In genomic region chr11:75461743-75462252, GRCm38 (mm10) we compare ENCODE assay signal across 9 mouse cellular contexts. TPM values are rescaled to one million over a fixed set of nuclear protein-coding genes. Genes with fewer than 3 reads are reported as not detected.
DNase-seq lines count a peak whose midpoint lies in the region; ATAC-seq and TF ChIP-seq lines count a peak whose summit lies in the region.
"Had no signal": no experiment of that assay in that cellular context is flagged by ENCODE, and none has a peak within 500 bp of the region (broad histone marks: within the 10 kb centered on the region; RNA-seq: fewer than 3 reads in every experiment).

No protein-coding gene starts in this region.

- H3K27ac ChIP-seq in heart, embryonic 15.5 days = peak overlapping the region; percentile 94
- H3K27ac ChIP-seq in CH12.LX (ENCODE audit: insufficient read depth, low read depth) = peak overlapping the region; percentile 55
- no peak overlapping the region for H3K27ac ChIP-seq in forebrain, embryonic 11.5 days (ENCODE audit: low read depth, low read length)
- peak overlapping the region; percentile 99 for H3K27ac ChIP-seq in liver, embryonic 14.5 days

- H3K79me2 ChIP-seq in CH12.LX (replicated peaks; ENCODE audit: control insufficient read depth, extremely low read depth, insufficient read depth, poor library complexity, severe bottlenecking) = peaks cover 10% of the 10 kb centered on the region; the same call in 1 of the 2 replicates

- DNase-seq in heart, postnatal 36 days = no peak
- DNase-seq in CH12.LX (ENCODE audit: extremely low read depth) = no peak
- peak; percentile 73 for DNase-seq in forebrain, embryonic 11.5 days (ENCODE audit: low spot score)
- DNase-seq in liver, embryonic 14.5 days (ENCODE audit: low read depth in 3 of 3, low spot score in 3 of 3) = no peak
- DNase-seq in T-cell, adult 2 months (ENCODE audit: low spot score) = no peak
- DNase-seq in thymus, postnatal 14 days = no peak

- no peak for TF ChIP-seq CTCF in CH12.LX (conservative IDR thresholded peaks at IDR 0.05 in 1 of 2, IDR thresholded peaks at IDR 0.05 in 1 of 2; ENCODE audit: low read depth in 2 of 2, low read length in 2 of 2)
- no peak for TF ChIP-seq CTCF in liver, embryonic 14.5 days (IDR thresholded peaks at IDR 0.05; ENCODE audit: low read depth)

- H3K27me3 ChIP-seq in heart, embryonic 15.5 days = no peaks in the 10 kb centered on the region
- no peaks in the 10 kb centered on the region for H3K27me3 ChIP-seq in CH12.LX (replicated peaks)
- H3K27me3 ChIP-seq in forebrain, embryonic 11.5 days (ENCODE audit: control insufficient read depth, insufficient read depth, low read length) = no peaks in the 10 kb centered on the region
- H3K27me3 ChIP-seq in liver, embryonic 14.5 days (ENCODE audit: control insufficient read depth, insufficient read depth, low read length) = no peaks in the 10 kb centered on the region

- WGBS in heart, embryonic 15.5 days = under 1% methylated on average over 29 of the region's 30 CpGs
- WGBS in forebrain, embryonic 11.5 days = under 1% methylated on average over 27 of the region's 30 CpGs
- under 1% methylated on average over 30 of the region's 30 CpGs for WGBS in liver, embryonic 14.5 days (ENCODE audit: insufficient replicate concordance)

- in situ Hi-C loops in CH12.LX (cut with MboI; ENCODE audit: low pct_ligation_motif_present, low pct_unique_long_range_greater_than_20kb, low sequenced_read_pairs) = no loop called here

- peak overlapping the region; percentile 78 for H3K4me2 ChIP-seq in heart, embryonic 15.5 days
- peak overlapping the region; percentile 52 for H3K4me2 ChIP-seq in CH12.LX (ENCODE audit: insufficient read depth, low read depth, poor library complexity, severe bottlenecking)
- H3K4me2 ChIP-seq in forebrain, embryonic 11.5 days (ENCODE audit: low read depth, low read length, severe bottlenecking) = peak overlapping the region; percentile 91
- peak overlapping the region; percentile 97 for H3K4me2 ChIP-seq in liver, embryonic 14.5 days (ENCODE audit: low read depth)

- peak overlapping the region; percentile 81 for H3K9ac ChIP-seq in heart, embryonic 15.5 days
- peak overlapping the region; percentile 92 for H3K9ac ChIP-seq in CH12.LX (ENCODE audit: insufficient read depth, low read depth)
- H3K9ac ChIP-seq in forebrain, embryonic 11.5 days (ENCODE audit: low read length) = peak overlapping the region; percentile 51
- H3K9ac ChIP-seq in liver, embryonic 14.5 days (replicated peaks) = peak overlapping the region; percentile 80

- no peaks in the 10 kb centered on the region for H3K9me3 ChIP-seq in heart, embryonic 15.5 days (replicated peaks)
- peaks cover 12% of the 10 kb centered on the region for H3K9me3 ChIP-seq in CH12.LX (replicated peaks; ENCODE audit: low read length)
- H3K9me3 ChIP-seq in forebrain, embryonic 11.5 days (ENCODE audit: control insufficient read depth, low read length) = no peaks in the 10 kb centered on the region
- no peaks in the 10 kb centered on the region for H3K9me3 ChIP-seq in liver, embryonic 14.5 days (ENCODE audit: control insufficient read depth, low read length)

- intact Hi-C loops in heart, postnatal 36 days (cut with DNase I) = loop anchor here (2.0 to 5.0 kb wide), 3 partner anchors 25 to 191 kb away; partner anchors contain the start of genes Myo1c, Prpf8 and Rilp

- H3K4me1 ChIP-seq in heart, embryonic 15.5 days (replicated peaks) = peaks cover 36% of the 10 kb centered on the region
- H3K4me1 ChIP-seq in CH12.LX (ENCODE audit: control insufficient read depth in 1 of 2, insufficient read depth in 2 of 2) = peaks cover 26 to 67% of the 10 kb centered on the region in 2 experiments
- H3K4me1 ChIP-seq in forebrain, embryonic 11.5 days (replicated peaks; ENCODE audit: control insufficient read depth, insufficient read depth, low read length) = peaks cover 16% of the 10 kb centered on the region
- H3K4me1 ChIP-seq in liver, embryonic 14.5 days (replicated peaks; ENCODE audit: control insufficient read depth in 2 of 2, insufficient read depth in 2 of 2, low read length in 1 of 2) = peaks cover 39 to 47% of the 10 kb centered on the region in 2 experiments

- no peak for TF ChIP-seq POLR2A in CH12.LX (IDR thresholded peaks at IDR 0.05; ENCODE audit: low read depth, low read length)

- H3K4me3 ChIP-seq in heart, embryonic 15.5 days = peak overlapping the region; percentile 80
- peak overlapping the region; percentile 72 to 92 (median 83) for H3K4me3 ChIP-seq in CH12.LX (replicated peaks in 1 of 3; ENCODE audit: low read depth in 2 of 3, low read length in 2 of 3, poor library complexity in 1 of 3)
- H3K4me3 ChIP-seq in forebrain, embryonic 11.5 days (ENCODE audit: low read depth, low read length) = peak overlapping the region; percentile 60
- H3K4me3 ChIP-seq in liver, embryonic 14.5 days (ENCODE audit: insufficient read depth in 1 of 2, low read depth in 2 of 2, low read length in 2 of 2) = peak overlapping the region; percentile 86 to 92

- H3K36me3 ChIP-seq in heart, embryonic 15.5 days = peaks cover 21% of the 10 kb centered on the region
- peaks cover 20 to 27% of the 10 kb centered on the region in 2 experiments for H3K36me3 ChIP-seq in CH12.LX (replicated peaks in 1 of 2; ENCODE audit: control insufficient read depth in 1 of 2, insufficient read depth in 1 of 2, low read length in 1 of 2)
- H3K36me3 ChIP-seq in forebrain, embryonic 11.5 days (ENCODE audit: control insufficient read depth, insufficient read depth, low read length) = no peaks in the 10 kb centered on the region
- H3K36me3 ChIP-seq in liver, embryonic 14.5 days (replicated peaks; ENCODE audit: control insufficient read depth, insufficient read depth, low read depth) = peaks cover 25% of the 10 kb centered on the region

- no peak for TF ChIP-seq RAD21 in CH12.LX (IDR thresholded peaks at IDR 0.05; ENCODE audit: low read depth, low read length)

- dilution Hi-C loops in CH12.LX (cut with MboI; ENCODE audit: extremely low pct_ligation_motif_present, extremely low pct_unique_long_range_greater_than_20kb, low sequenced_read_pairs) = no loop called here

- peak; percentile 0; the same call in 1 of the 2 replicates for ATAC-seq in heart, embryonic 15.5 days (replicated peaks; ENCODE audit: insufficient number of reproducible peaks, insufficient read depth, low FRiP score, low read depth)
- ATAC-seq in forebrain, embryonic 11.5 days (replicated peaks; ENCODE audit: low FRiP score) = peak; percentile 13
- ATAC-seq in liver, embryonic 14.5 days (ENCODE audit: insufficient read depth) = no peak
- ATAC-seq in megakaryocyte progenitor cell, adult 5-6 weeks (replicated peaks; ENCODE audit: poor library complexity) = no peak

- TF ChIP-seq EP300 in CH12.LX (IDR thresholded peaks at IDR 0.05; ENCODE audit: low read length) = no peak
- TF ChIP-seq EP300 in liver, embryonic 14.5 days (IDR thresholded peaks at IDR 0.05; ENCODE audit: low read depth) = no peak

RNA-seq across cellular contexts. Expression of gene Tlcd2, which starts 0.3 kb away (rescaled TPM):
- polyA plus RNA-seq in heart, embryonic 15.5 days (2015; fragmentation: Nextera tagmentation; extraction: Ambion mirVana) = 7.9 and 13.4 TPM in 2 replicates
- total RNA-seq in heart, postnatal 36 days (2021) = 1 to 10 TPM; 5.4 to 7.1 TPM
- total RNA-seq in CH12.LX (2012; rRNA removed) (0.17 and 0.81 TPM in 2 replicates), CH12.LX (2014; rRNA removed) (not detected in 2 replicates)
- polyA plus RNA-seq in CH12.LX (2012; ENCODE audit: insufficient read length, low read depth) = 0.40 and 0.86 TPM in 2 replicates
- polyA plus RNA-seq in forebrain, embryonic 11.5 days (2014; fragmentation: Nextera tagmentation; extraction: Ambion mirVana) = 9.5 TPM in 2 replicates
- polyA plus RNA-seq in liver, embryonic 14.5 days (2012; rRNA removed) = 7.3 and 8.2 TPM in 2 replicates
- 11.9 and 13.0 TPM in 2 replicates for polyA plus RNA-seq in liver, embryonic 14.5 days (2014; fragmentation: Nextera tagmentation; extraction: Ambion mirVana)
- total RNA-seq in megakaryocyte progenitor cell, adult 5-6 weeks (2015) = 16.3 and 16.5 TPM in 2 replicates
- 17.9 and 28.3 TPM in 2 replicates for total RNA-seq in megakaryocyte progenitor cell, adult 5-6 weeks (2017)

RNA-seq across cellular contexts. Expression of gene Wdr81, which starts 7.3 kb away (rescaled TPM):
- polyA plus RNA-seq in heart, embryonic 15.5 days (2015; fragmentation: Nextera tagmentation; extraction: Ambion mirVana) = 3.1 and 4.5 TPM in 2 replicates
- 10 to 100 TPM in 1 of 2 experiments, 1 to 10 TPM in 1; 8.7 to 10.4 TPM for total RNA-seq in heart, postnatal 36 days (2021)
- total RNA-seq in CH12.LX (2012; rRNA removed) (14.3 and 16.3 TPM in 2 replicates), CH12.LX (2014; rRNA removed) (3.0 and 3.1 TPM in 2 replicates)
- polyA plus RNA-seq in CH12.LX (2012; ENCODE audit: insufficient read length, low read depth) = 12.7 and 13.7 TPM in 2 replicates
- polyA plus RNA-seq in forebrain, embryonic 11.5 days (2014; fragmentation: Nextera tagmentation; extraction: Ambion mirVana) = 6.3 and 6.5 TPM in 2 replicates
- polyA plus RNA-seq in liver, embryonic 14.5 days (2012; rRNA removed) = 15.3 and 16.4 TPM in 2 replicates
- polyA plus RNA-seq in liver, embryonic 14.5 days (2014; fragmentation: Nextera tagmentation; extraction: Ambion mirVana) = 14.6 and 15.8 TPM in 2 replicates
- 7.1 and 8.0 TPM in 2 replicates for total RNA-seq in megakaryocyte progenitor cell, adult 5-6 weeks (2015)
- total RNA-seq in megakaryocyte progenitor cell, adult 5-6 weeks (2017) = 5.7 and 8.0 TPM in 2 replicates

RNA-seq across cellular contexts. Expression of gene Serpinf2, which starts 22.4 kb away (rescaled TPM):
- 0.35 and 4.3 TPM in 2 replicates for polyA plus RNA-seq in heart, embryonic 15.5 days (2015; fragmentation: Nextera tagmentation; extraction: Ambion mirVana)
- total RNA-seq in heart, postnatal 36 days (2021) = not detected
- 0.08 TPM in 1 of 2 replicates, not detected in the other for total RNA-seq in CH12.LX (2012; rRNA removed)
- total RNA-seq in CH12.LX (2014; rRNA removed) = 0.11 TPM in 1 of 2 replicates, not detected in the other
- 0.26 TPM in 1 of 2 replicates, not detected in the other for polyA plus RNA-seq in CH12.LX (2012; ENCODE audit: insufficient read length, low read depth)
- not detected in 2 replicates for polyA plus RNA-seq in forebrain, embryonic 11.5 days (2014; fragmentation: Nextera tagmentation; extraction: Ambion mirVana)
- 474 and 506 TPM in 2 replicates for polyA plus RNA-seq in liver, embryonic 14.5 days (2012; rRNA removed)
- polyA plus RNA-seq in liver, embryonic 14.5 days (2014; fragmentation: Nextera tagmentation; extraction: Ambion mirVana) = 304 and 336 TPM in 2 replicates
- 0.20 TPM in 1 of 2 replicates, not detected in the other for total RNA-seq in megakaryocyte progenitor cell, adult 5-6 weeks (2015)
- not detected in 2 replicates for total RNA-seq in megakaryocyte progenitor cell, adult 5-6 weeks (2017)
- total RNA-seq: hematopoietic stem cell, adult 5-6 weeks had no signal

RNA-seq across cellular contexts. Expression of gene Prpf8, which starts 24.8 kb away (rescaled TPM):
- polyA plus RNA-seq in heart, embryonic 15.5 days (2015; fragmentation: Nextera tagmentation; extraction: Ambion mirVana) = 24.8 and 37.1 TPM in 2 replicates
- total RNA-seq in heart, postnatal 36 days (2021) = 10 to 100 TPM; 82.9 to 92.8 TPM
- total RNA-seq in CH12.LX (2012; rRNA removed) (246 and 255 TPM in 2 replicates), CH12.LX (2014; rRNA removed) (168 and 187 TPM in 2 replicates)
- polyA plus RNA-seq in CH12.LX (2012; ENCODE audit: insufficient read length, low read depth) = 298 and 345 TPM in 2 replicates
- 133 TPM in 2 replicates for polyA plus RNA-seq in forebrain, embryonic 11.5 days (2014; fragmentation: Nextera tagmentation; extraction: Ambion mirVana)
- 34.2 and 38.1 TPM in 2 replicates for polyA plus RNA-seq in liver, embryonic 14.5 days (2012; rRNA removed)
- 34.2 and 42.2 TPM in 2 replicates for polyA plus RNA-seq in liver, embryonic 14.5 days (2014; fragmentation: Nextera tagmentation; extraction: Ambion mirVana)
- 147 and 148 TPM in 2 replicates for total RNA-seq in megakaryocyte progenitor cell, adult 5-6 weeks (2015)
- total RNA-seq in megakaryocyte progenitor cell, adult 5-6 weeks (2017) = 93.5 and 107 TPM in 2 replicates

RNA-seq across cellular contexts. Expression of gene Serpinf1, which starts 39.3 kb away (rescaled TPM):
- 34.7 and 54.2 TPM in 2 replicates for polyA plus RNA-seq in heart, embryonic 15.5 days (2015; fragmentation: Nextera tagmentation; extraction: Ambion mirVana)
- total RNA-seq in heart, postnatal 36 days (2021) = 10 to 100 TPM; 25.4 to 26.1 TPM
- total RNA-seq in CH12.LX (2012; rRNA removed) = 26.0 and 30.3 TPM in 2 replicates
- 56.5 and 58.4 TPM in 2 replicates for total RNA-seq in CH12.LX (2014; rRNA removed)
- polyA plus RNA-seq in CH12.LX (2012; ENCODE audit: insufficient read length, low read depth) = 119 and 131 TPM in 2 replicates
- 53.6 and 69.3 TPM in 2 replicates for polyA plus RNA-seq in forebrain, embryonic 11.5 days (2014; fragmentation: Nextera tagmentation; extraction: Ambion mirVana)
- polyA plus RNA-seq in liver, embryonic 14.5 days (2012; rRNA removed) = 104 and 128 TPM in 2 replicates
- polyA plus RNA-seq in liver, embryonic 14.5 days (2014; fragmentation: Nextera tagmentation; extraction: Ambion mirVana) = 145 and 166 TPM in 2 replicates
- 99.9 and 117 TPM in 2 replicates for total RNA-seq in megakaryocyte progenitor cell, adult 5-6 weeks (2015)
- 70.7 and 92.3 TPM in 2 replicates for total RNA-seq in megakaryocyte progenitor cell, adult 5-6 weeks (2017)

Comparison
In these comparisons a context has a peak if more than half of its experiments do, and no peak if none do; other contexts are left out.
1. ATAC-seq: peak in heart, embryonic 15.5 days (single experiment) and forebrain, embryonic 11.5 days (single experiment); none in liver, embryonic 14.5 days (single experiment) and megakaryocyte progenitor cell, adult 5-6 weeks (single experiment).
2. RNA of gene Serpinf2, which starts 22.4 kb away (polyA plus RNA-seq): 304 to 506 TPM in liver, embryonic 14.5 days; 0.35 to 4.3 TPM in heart, embryonic 15.5 days, 0.26 TPM in CH12.LX and not detected in forebrain, embryonic 11.5 days; every median in the first group is over 10 times any median in the second.
3. Peak in every context shown above with its lines, with median percentiles within 50 percentile points of each other: H3K4me2 ChIP-seq, H3K4me3 ChIP-seq and H3K9ac ChIP-seq.